Mouse (Mus musculus): ENCODE measurements around the gene Plbd2. TPM values are rescaled to one million over a fixed set of nuclear protein-coding genes. Genes with fewer than 3 reads are reported as not detected.

The Plbd2 gene
- total RNA-seq (2021), result 10 to 100 TPM; 36.7 to 38.0 TPM
- long read RNA-seq, experiment 1, full-length matches to known transcripts, result 97 of 114 reads
- long read RNA-seq, experiment 1, partial matches to known transcripts, result 5 of 114 reads
- long read RNA-seq, experiment 1, other reads (novel, unspliced or antisense), result 12 of 114 reads
- long read RNA-seq, experiment 2, full-length matches to known transcripts, result 80 of 88 reads
- long read RNA-seq, experiment 2, partial matches to known transcripts, result 2 of 88 reads
- long read RNA-seq, experiment 2, other reads (novel, unspliced or antisense), result 6 of 88 reads

GRCm38 (mm10) chr5:120503144-120503795 lies at the start of gene Plbd2:
Plbd2 (minus strand) TSS chr5:120503625.
- DNase-seq, result peak; percentile 88

- no peak for DNase-seq
These were observed 47.2 kb upstream of the Plbd2 start for GRCm38 (mm10) chr5:120550673-120551072.

- no peak for DNase-seq
These were observed 46.7 kb upstream of the Plbd2 start for GRCm38 (mm10) chr5:120550137-120550536.

- no peak for DNase-seq
These were observed 44.9 kb upstream of the Plbd2 start for GRCm38 (mm10) chr5:120548236-120548850.

- DNase-seq, result no peak
These were observed 33.2 kb upstream of the Plbd2 start for GRCm38 (mm10) chr5:120536632-120537031.

GRCm38 (mm10) chr5:120536046-120536445 lies 32.6 kb upstream of the Plbd2 start:
- DNase-seq, result no peak

- DNase-seq, result no peak
These were observed 31.3 kb upstream of the Plbd2 start for GRCm38 (mm10) chr5:120534686-120535075.

GRCm38 (mm10) chr5:120534071-120534685 lies 30.8 kb upstream of the Plbd2 start:
- DNase-seq, result no peak

- no peak for DNase-seq
These were observed 28.2 kb upstream of the Plbd2 start for GRCm38 (mm10) chr5:120531631-120532030.

GRCm38 (mm10) chr5:120527296-120527964 lies 24.0 kb upstream of the Plbd2 start:
- DNase-seq, result no peak

GRCm38 (mm10) chr5:120526311-120526710 lies 22.9 kb upstream of the Plbd2 start:
- DNase-seq, result no peak

GRCm38 (mm10) chr5:120525737-120526136 lies 22.3 kb upstream of the Plbd2 start:
- DNase-seq, result no peak

GRCm38 (mm10) chr5:120524736-120525135 lies 21.3 kb upstream of the Plbd2 start:
- DNase-seq, result no peak

GRCm38 (mm10) chr5:120522649-120523048 lies 19.2 kb upstream of the Plbd2 start:
- DNase-seq, result no peak

GRCm38 (mm10) chr5:120517552-120517951 lies 14.1 kb upstream of the Plbd2 start:
- DNase-seq, result no peak

- DNase-seq, result no peak
These were observed 13.0 kb upstream of the Plbd2 start for GRCm38 (mm10) chr5:120516221-120516984.

- DNase-seq, result no peak
These were observed 12.0 kb upstream of the Plbd2 start for GRCm38 (mm10) chr5:120515451-120515850.

GRCm38 (mm10) chr5:120514754-120515153 lies 11.3 kb upstream of the Plbd2 start:
- no peak for DNase-seq

GRCm38 (mm10) chr5:120514031-120514677 lies 10.7 kb upstream of the Plbd2 start:
- no peak for DNase-seq

GRCm38 (mm10) chr5:120512911-120513555 lies 9.6 kb upstream of the Plbd2 start:
- no peak for DNase-seq

Data from gastrocnemius, postnatal 10 days (tissue).